Comparison of ENCODE assay signal across 19 mouse cellular contexts in genomic region chr13:7206626-7207211, GRCm38 (mm10).
DNase-seq lines count a peak whose midpoint lies in the region; ATAC-seq and TF ChIP-seq lines count a peak whose summit lies in the region.
"Had no signal": no experiment of that assay in that cellular context is flagged by ENCODE, and none has a peak within 500 bp of the region (broad histone marks: within the 10 kb centered on the region; RNA-seq: fewer than 3 reads in every experiment).

No protein-coding gene starts in this region.

- peak; percentile 44; the same call in 1 of the 2 replicates for ATAC-seq in forebrain, embryonic 14.5 days
- ATAC-seq in forebrain, embryonic 11.5 days (replicated peaks; ENCODE audit: low FRiP score) = no peak
- ATAC-seq: hindbrain, embryonic 16.5 days; intestine, postnatal 0 days had no signal

- peak overlapping the region; percentile 36; the same call in 1 of the 2 replicates for H3K27ac ChIP-seq in forebrain, embryonic 14.5 days (ENCODE audit: low read depth, low read length)
- no peak overlapping the region for H3K27ac ChIP-seq in forebrain, embryonic 11.5 days (ENCODE audit: low read depth, low read length)
- H3K27ac ChIP-seq in cerebellum, adult 2 months (ENCODE audit: insufficient read depth, low read length) = no peak overlapping the region
- H3K27ac ChIP-seq: embryonic facial prominence, embryonic 13.5 days; kidney, embryonic 15.5 days; limb, embryonic 15.5 days; midbrain, embryonic 12.5 days; neural tube, embryonic 13.5 days; stomach, postnatal 0 days had no signal

- 76% methylated on average over 5 of the region's 5 CpGs for WGBS in forebrain, embryonic 14.5 days
- WGBS in forebrain, embryonic 11.5 days = 80% methylated on average over 5 of the region's 5 CpGs
- WGBS in cerebellum, adult 2 months = 69% methylated on average over 5 of the region's 5 CpGs

- no peaks in the 10 kb centered on the region for H3K9me3 ChIP-seq in forebrain, embryonic 14.5 days (replicated peaks; ENCODE audit: control insufficient read depth, low read length)
- H3K9me3 ChIP-seq in forebrain, embryonic 11.5 days (ENCODE audit: control insufficient read depth, low read length) = no peaks in the 10 kb centered on the region
- H3K9me3 ChIP-seq: embryonic facial prominence, embryonic 13.5 days; G1E; kidney, embryonic 15.5 days; limb, embryonic 15.5 days; midbrain, embryonic 12.5 days; neural tube, embryonic 13.5 days had no signal

- no peak for TF ChIP-seq CTCF in cerebellum, adult 2 months (IDR thresholded peaks at IDR 0.05; ENCODE audit: borderline replicate concordance, insufficient read depth, low read depth, low read length)

- H3K9ac ChIP-seq in forebrain, embryonic 14.5 days (ENCODE audit: low read length) = no peak overlapping the region
- no peak overlapping the region for H3K9ac ChIP-seq in forebrain, embryonic 11.5 days (ENCODE audit: low read length)
- H3K9ac ChIP-seq: embryonic facial prominence, embryonic 13.5 days; kidney, embryonic 15.5 days; limb, embryonic 15.5 days; midbrain, embryonic 12.5 days; neural tube, embryonic 13.5 days had no signal

- H3K27me3 ChIP-seq in forebrain, embryonic 14.5 days (replicated peaks; ENCODE audit: control insufficient read depth, insufficient read depth, low read length) = no peaks in the 10 kb centered on the region
- H3K27me3 ChIP-seq in forebrain, embryonic 11.5 days (ENCODE audit: control insufficient read depth, insufficient read depth, low read length) = no peaks in the 10 kb centered on the region
- H3K27me3 ChIP-seq in cerebellum, adult 2 months (ENCODE audit: control insufficient read depth, insufficient read depth, low read length) = no peaks in the 10 kb centered on the region
- H3K27me3 ChIP-seq: embryonic facial prominence, embryonic 13.5 days; kidney, embryonic 15.5 days; limb, embryonic 15.5 days; midbrain, embryonic 12.5 days; neural tube, embryonic 13.5 days had no signal

- no peak for TF ChIP-seq POLR2A in cerebellum, adult 2 months (IDR thresholded peaks at IDR 0.05; ENCODE audit: borderline replicate concordance, insufficient read depth, low read length)

- no peaks in the 10 kb centered on the region for H3K4me1 ChIP-seq in forebrain, embryonic 14.5 days (ENCODE audit: control insufficient read depth, insufficient read depth, low read length)
- H3K4me1 ChIP-seq in forebrain, embryonic 11.5 days (replicated peaks; ENCODE audit: control insufficient read depth, insufficient read depth, low read length) = no peaks in the 10 kb centered on the region
- H3K4me1 ChIP-seq in cerebellum, adult 2 months (ENCODE audit: control insufficient read depth, insufficient read depth, low read length) = no peaks in the 10 kb centered on the region
- H3K4me1 ChIP-seq: embryonic facial prominence, embryonic 13.5 days; kidney, embryonic 15.5 days; limb, embryonic 15.5 days; midbrain, embryonic 12.5 days; neural tube, embryonic 13.5 days had no signal

- H3K36me3 ChIP-seq in forebrain, embryonic 14.5 days (ENCODE audit: control insufficient read depth, insufficient read depth, low read length) = no peaks in the 10 kb centered on the region
- H3K36me3 ChIP-seq in forebrain, embryonic 11.5 days (ENCODE audit: control insufficient read depth, insufficient read depth, low read length) = no peaks in the 10 kb centered on the region
- H3K36me3 ChIP-seq: embryonic facial prominence, embryonic 13.5 days; G1E; kidney, embryonic 15.5 days; limb, embryonic 15.5 days; midbrain, embryonic 12.5 days; neural tube, embryonic 13.5 days had no signal

- no peak overlapping the region for H3K4me2 ChIP-seq in forebrain, embryonic 14.5 days (ENCODE audit: low read length)
- no peak overlapping the region for H3K4me2 ChIP-seq in forebrain, embryonic 11.5 days (ENCODE audit: low read depth, low read length, severe bottlenecking)
- H3K4me2 ChIP-seq: embryonic facial prominence, embryonic 13.5 days; kidney, embryonic 15.5 days; limb, embryonic 15.5 days; midbrain, embryonic 12.5 days; neural tube, embryonic 13.5 days had no signal

- no peak overlapping the region for H3K4me3 ChIP-seq in forebrain, embryonic 14.5 days (ENCODE audit: low read depth, low read length)
- H3K4me3 ChIP-seq in forebrain, embryonic 11.5 days (ENCODE audit: low read depth, low read length) = no peak overlapping the region
- H3K4me3 ChIP-seq in cerebellum, adult 2 months (replicated peaks; ENCODE audit: insufficient read depth, low read depth, low read length) = no peak overlapping the region
- H3K4me3 ChIP-seq: embryonic facial prominence, embryonic 13.5 days; kidney, embryonic 15.5 days; limb, embryonic 15.5 days; midbrain, embryonic 12.5 days; neural tube, embryonic 13.5 days had no signal

- DNase-seq in forebrain, embryonic 14.5 days (ENCODE audit: low spot score) = peak; percentile 23
- DNase-seq in forebrain, embryonic 11.5 days (ENCODE audit: low spot score) = no peak
- DNase-seq in right cerebral cortex, adult 18-20 months = peak; percentile 7
- DNase-seq in right cerebral cortex, postnatal 25 days = no peak
- DNase-seq in layer of hippocampus, postnatal 10 days (ENCODE audit: low spot score in 2 of 2) = peak; percentile 5 to 15
- DNase-seq in ovary, postnatal 36 days (ENCODE audit: low spot score) = no peak
- DNase-seq in cerebellum, adult 2 months = no peak
- DNase-seq: adrenal gland, postnatal 14 days; cerebellum, adult 9-10 months; lung, postnatal 10 days had no signal

Comparison
In these comparisons a context has a peak if more than half of its experiments do, and no peak if none do; other contexts are left out.
1. DNase-seq: peak in forebrain, embryonic 14.5 days (single experiment), right cerebral cortex, adult 18-20 months (single experiment) and layer of hippocampus, postnatal 10 days (2 of 2); none in forebrain, embryonic 11.5 days (single experiment), right cerebral cortex, postnatal 25 days (single experiment), ovary, postnatal 36 days (single experiment) and cerebellum, adult 2 months (0 of 2).